Mouse (Mus musculus): ENCODE measurements at regions not wholly inside any gene's neighbourhood (a gene's known extent, or its start where the extent isn't known, plus 50 kb on each side); places are given as distances from the start of the nearest gene placed in this dataset.
A peak's percentile ranks its signal among the peaks of the same experiment; 100 is the strongest.

GRCm38 (mm10) chr13:31171751-31172150 is 197.7 kb downstream of the Gm5447 start:
- DNase-seq: no peak

GRCm38 (mm10) chr13:31172580-31172979 is 198.6 kb downstream of the Gm5447 start:
- no peak for DNase-seq

GRCm38 (mm10) chr13:31177999-31178783 is 204.2 kb downstream of the Gm5447 start:
- DNase-seq: no peak

GRCm38 (mm10) chr13:31178964-31179363 is 205.0 kb downstream of the Gm5447 start:
- DNase-seq: no peak

GRCm38 (mm10) chr13:31179407-31180001 is 205.5 kb downstream of the Gm5447 start:
- peak; percentile 12 for DNase-seq

- DNase-seq: no peak
These were observed 207.5 kb downstream of the Gm5447 start for GRCm38 (mm10) chr13:31181530-31181929.

GRCm38 (mm10) chr13:31184845-31185834 is 211.1 kb downstream of the Gm5447 start:
- no peak for DNase-seq

GRCm38 (mm10) chr13:31186805-31187589 is 213.0 kb downstream of the Gm5447 start:
- DNase-seq: no peak

- no peak for DNase-seq
These were observed 215.1 kb downstream of the Gm5447 start for GRCm38 (mm10) chr13:31189116-31189515.

- no peak for DNase-seq
These were observed 216.0 kb downstream of the Gm5447 start for GRCm38 (mm10) chr13:31190036-31190435.

- DNase-seq: no peak
These were observed 217.5 kb downstream of the Gm5447 start for GRCm38 (mm10) chr13:31191344-31192139.

- DNase-seq: no peak
These were observed 221.0 kb downstream of the Gm5447 start for GRCm38 (mm10) chr13:31194971-31195370.

- no peak for DNase-seq
These were observed 222.5 kb downstream of the Gm5447 start for GRCm38 (mm10) chr13:31196546-31196945.

GRCm38 (mm10) chr13:31197593-31197992 is 223.6 kb downstream of the Gm5447 start:
- DNase-seq: no peak

GRCm38 (mm10) chr13:31199384-31199783 is 225.4 kb downstream of the Gm5447 start:
- no peak for DNase-seq

GRCm38 (mm10) chr13:31204068-31204467 is 230.1 kb downstream of the Gm5447 start:
- no peak for DNase-seq

GRCm38 (mm10) chr13:31206381-31206780 is 232.4 kb downstream of the Gm5447 start:
- DNase-seq: no peak

GRCm38 (mm10) chr13:31207709-31208108 is 233.7 kb downstream of the Gm5447 start:
- DNase-seq: peak; percentile 19

- DNase-seq: no peak
These were observed 249.0 kb downstream of the Gm5447 start for GRCm38 (mm10) chr13:31223016-31223415.

- DNase-seq: no peak
These were observed 266.5 kb downstream of the Gm5447 start for GRCm38 (mm10) chr13:31240546-31240945.

- DNase-seq: no peak
These were observed 275.0 kb downstream of the Gm5447 start for GRCm38 (mm10) chr13:31248996-31249395.

GRCm38 (mm10) chr13:31249525-31249924 is 275.5 kb downstream of the Gm5447 start:
- DNase-seq: no peak
